Mouse (Mus musculus) small intestine, adult 2 months (tissue): ENCODE results near the gene Clmp.

Source experiments
- CTCF ChIP-seq: fragments of 200-500 bp; IDR thresholded peaks from 2 replicates; pipeline ENCODE4 v1.5.1; 2012; ENCODE audit warnings: low read depth, mild to moderate bottlenecking, control low read depth, inconsistent platforms, low read length, moderate library complexity, mixed read lengths; ENCODE audit not compliant: insufficient replicate concordance, insufficient read length; ENCODE audit errors: extremely low read depth
- POLR2A ChIP-seq: fragments of 200-500 bp; IDR thresholded peaks from 2 replicates; pipeline ENCODE4 v1.6.1; 2012; ENCODE audit warnings: low read depth, mild to moderate bottlenecking, control low read depth, inconsistent platforms, low read length, moderate library complexity

- no peak for TF ChIP-seq CTCF
- TF ChIP-seq POLR2A: no peak
These were observed 43.1 kb upstream of the Clmp start for GRCm38 (mm10) chr9:40642470-40643220.
